Mouse (Mus musculus) brown adipose tissue, adult 24 weeks (tissue): ENCODE results near the gene Gm45015. TPM values are rescaled to one million over a fixed set of nuclear protein-coding genes. Genes with fewer than 3 reads are reported as not detected.

ENCODE experiments used
- H3K27ac ChIP-seq: fragments of 200-500 bp; replicated peaks from 2 replicates; pipeline ENCODE4 v1.5.1; 2012; ENCODE audit warnings: low read depth, mild to moderate bottlenecking, low read length
- H3K4me1 ChIP-seq: fragments of 200-500 bp; 2 replicates; pipeline ENCODE4 v1.6.1; 2012; ENCODE audit warnings: low read length, mixed read lengths; ENCODE audit not compliant: control insufficient read depth, insufficient read depth, insufficient read length
- H3K4me3 ChIP-seq: fragments of 200-500 bp; 2 replicates; pipeline ENCODE4 v1.5.1; 2012; ENCODE audit warnings: low read depth, mild to moderate bottlenecking, low read length, moderate library complexity; ENCODE audit not compliant: insufficient read depth
- polyA plus RNA-seq: library from polyadenylated mRNA; stranded (reverse); fragments of >200 nt; gene quantifications from 2 replicates; pipeline ENCODE4 v1.2.4, GENCODE M21; 2012; ENCODE audit not compliant: missing spikeins, insufficient read depth, insufficient read length

The Gm45015 gene
- not detected in 2 replicates for polyA plus RNA-seq

DNA sequence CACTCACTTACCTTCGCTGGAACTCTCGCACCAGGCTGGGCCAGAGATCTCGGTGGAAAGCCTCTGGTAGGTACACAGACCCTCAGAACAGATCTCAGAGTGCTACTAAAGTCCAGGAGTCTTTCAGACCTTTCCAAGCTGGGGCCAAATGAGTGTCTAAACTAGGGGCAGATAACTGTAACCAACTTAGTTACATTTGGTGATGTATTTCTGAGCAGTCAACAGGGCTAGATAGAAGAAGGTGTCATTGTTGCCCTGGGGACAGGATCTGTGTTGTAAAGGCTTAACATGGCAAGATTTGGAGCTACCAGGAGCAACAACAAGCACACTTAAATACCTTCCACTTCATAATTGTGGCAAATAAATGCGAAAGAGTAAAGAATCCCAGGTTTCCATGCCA, at the start of gene Gm45015:
TSS of gene Gm45015 (minus strand) at position 101 of the 400 bp plus-strand sequence.
- Histone ChIP-seq H3K4me1 (no peaks in the 10 kb centered on the region), H3K4me3 (no peak within 1 kb of the TSS), H3K27ac (no peak within 1 kb of the TSS)

DNA sequence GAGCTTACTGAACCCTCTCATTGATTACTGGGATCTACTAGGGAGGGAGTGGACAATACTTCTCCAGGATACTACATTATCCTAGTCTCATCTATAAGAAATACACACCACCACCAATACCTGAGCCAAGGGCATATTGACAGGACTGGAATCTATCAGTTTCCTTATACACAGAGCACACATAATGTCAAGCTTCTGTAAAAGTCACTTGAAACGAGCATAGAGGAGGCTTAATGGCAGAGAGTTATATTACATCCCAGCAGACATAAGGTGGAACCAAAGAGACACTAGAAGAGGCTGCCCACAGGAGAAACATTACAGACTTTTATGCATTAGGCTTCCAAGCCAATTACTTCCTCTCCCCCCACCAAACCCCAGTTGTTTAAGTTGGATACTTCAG, 48.3 kb upstream of the Gm45015 start:
- Histone ChIP-seq H3K4me1 (no peaks in the 10 kb centered on the region), H3K4me3 (no peak overlapping the region), H3K27ac (no peak overlapping the region)

DNA sequence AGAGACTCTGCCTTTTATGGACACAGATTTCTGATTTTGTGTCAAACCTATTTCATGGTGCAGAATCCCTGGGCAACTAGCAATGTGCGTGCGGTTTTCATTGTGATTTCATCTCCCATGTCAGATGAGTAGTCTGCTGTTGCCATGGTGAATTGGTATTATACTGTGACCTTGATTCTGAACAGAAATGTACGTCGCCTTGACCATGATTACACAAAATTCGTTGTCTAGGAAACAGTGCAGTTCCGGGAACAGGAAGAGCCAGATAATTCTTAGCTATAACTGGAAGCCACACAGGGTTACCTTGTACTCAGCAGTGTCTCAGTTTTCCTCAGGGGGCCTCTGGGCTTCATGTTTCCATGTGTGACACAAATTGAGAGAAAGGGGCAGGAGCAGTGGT, 47.8 kb upstream of the Gm45015 start:
- H3K27ac ChIP-seq: no peak overlapping the region
- H3K4me3 ChIP-seq: no peak overlapping the region
- H3K4me1 ChIP-seq: no peaks in the 10 kb centered on the region

DNA sequence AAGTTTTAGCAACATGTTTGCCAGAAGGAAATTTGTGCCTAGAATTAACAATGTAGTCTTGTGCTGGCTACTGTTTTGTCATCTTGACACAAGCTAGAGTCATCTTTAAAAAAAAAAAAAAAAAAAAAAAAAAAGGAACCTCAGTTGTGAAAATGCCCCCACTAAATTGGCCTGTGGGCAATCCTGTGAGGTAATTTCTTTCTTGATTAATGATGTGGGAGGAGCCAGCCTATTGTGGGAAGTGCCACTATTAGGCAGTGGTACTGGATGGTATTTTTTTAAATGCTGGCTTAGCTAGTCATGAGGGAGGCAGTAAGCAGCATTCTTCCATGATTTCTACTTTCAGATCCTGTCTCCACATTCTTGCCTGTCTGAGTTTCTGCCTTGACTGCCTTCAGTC, 26.7 kb upstream of the Gm45015 start:
- no peak overlapping the region for H3K4me3 ChIP-seq
- no peaks in the 10 kb centered on the region for H3K4me1 ChIP-seq
- H3K27ac ChIP-seq: no peak overlapping the region

- Histone ChIP-seq H3K4me1 (no peaks in the 10 kb centered on the region), H3K4me3 (no peak overlapping the region), H3K27ac (no peak overlapping the region)
These were observed 20.1 kb upstream of the Gm45015 start for GRCm38 (mm10) chrX:73356719-73357118.

- H3K4me1 ChIP-seq: no peaks in the 10 kb centered on the region
- H3K27ac ChIP-seq: no peak overlapping the region
- H3K4me3 ChIP-seq: no peak overlapping the region
These were observed 19.5 kb upstream of the Gm45015 start for GRCm38 (mm10) chrX:73356163-73356562.

- H3K4me3 ChIP-seq: no peak overlapping the region
- H3K27ac ChIP-seq: no peak overlapping the region
- no peaks in the 10 kb centered on the region for H3K4me1 ChIP-seq
These were observed 7.7 kb upstream of the Gm45015 start for GRCm38 (mm10) chrX:73344346-73344745.

GRCm38 (mm10) chrX:73343802-73344201, 7.2 kb upstream of the Gm45015 start:
- H3K27ac ChIP-seq: no peak overlapping the region
- H3K4me3 ChIP-seq: no peak overlapping the region

DNA sequence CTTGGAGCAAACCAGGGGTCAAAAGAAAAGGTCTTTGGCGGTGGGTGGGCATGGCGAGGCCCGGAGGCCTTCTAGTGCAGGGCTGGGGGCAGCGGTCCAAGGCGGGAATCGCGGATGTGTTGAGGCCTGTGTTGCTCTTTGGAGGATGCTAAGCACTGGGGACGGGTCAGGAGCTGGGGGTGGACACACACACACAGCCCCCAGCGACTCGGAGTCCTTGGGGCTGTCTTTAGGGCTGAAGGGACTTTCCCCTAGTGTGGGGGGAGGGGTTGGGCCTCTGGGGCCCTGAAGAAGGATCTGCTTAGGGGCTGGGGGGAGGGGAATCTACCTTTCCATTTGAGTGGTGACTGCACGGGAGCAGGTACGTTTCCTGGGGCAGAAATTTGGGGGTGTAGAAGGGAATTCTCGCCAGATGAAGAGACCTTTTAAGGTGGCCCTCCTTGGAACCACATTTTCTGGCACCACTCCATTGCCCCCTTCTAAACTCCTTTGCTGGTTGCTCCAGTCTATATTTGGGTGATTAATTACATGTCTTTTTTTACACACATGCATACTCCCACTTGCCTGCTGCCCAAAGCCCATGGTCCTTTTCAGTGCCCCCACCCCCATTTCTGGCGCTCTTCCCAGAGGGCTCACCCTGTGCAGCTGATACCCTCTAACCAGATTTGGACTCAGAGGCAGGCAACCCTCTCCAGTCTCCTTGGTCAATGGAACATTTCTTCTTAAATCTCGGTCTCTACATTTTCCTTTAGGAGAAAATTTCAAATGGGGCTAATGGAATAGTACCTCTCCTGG, 6.5 kb upstream of the Gm45015 start:
- no peak overlapping the region for H3K27ac ChIP-seq
- H3K4me1 ChIP-seq: no peaks in the 10 kb centered on the region
- H3K4me3 ChIP-seq: peak overlapping the region; percentile 78

More at GRCm38 (mm10) chrX:73343802-73344201, 7.2 kb upstream of the Gm45015 start:
- H3K4me1 ChIP-seq: no peaks in the 10 kb centered on the region

DNA sequence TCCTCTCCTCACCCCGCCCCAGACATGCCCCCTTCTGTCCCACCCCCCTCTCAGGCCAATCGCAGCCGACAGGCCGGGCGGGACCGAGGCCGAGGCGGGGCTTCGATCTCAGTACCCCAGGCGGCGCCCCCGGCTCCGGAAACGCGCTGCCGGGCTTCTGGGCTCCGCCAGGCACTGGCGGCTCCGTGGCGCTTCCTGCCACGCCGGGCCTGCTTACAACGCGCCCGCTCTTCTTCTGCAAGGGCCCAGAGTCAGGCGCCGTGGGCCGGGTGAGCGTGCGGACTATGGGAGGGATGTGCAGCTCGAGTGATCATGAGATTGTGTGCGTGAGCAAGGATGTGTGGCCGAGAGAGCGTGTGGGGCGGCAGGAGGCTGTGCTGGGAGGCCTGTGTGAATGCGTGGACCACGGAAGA, 5.8 kb upstream of the Gm45015 start, which contains the start of gene Zfp275:
TSS of gene Zfp275 (plus strand) at position 139 of the 413 bp plus-strand sequence.
- 0 out of 2 replicates have a peak within 1 kb of the TSS, but pooled peaks have one; percentile 16 for H3K27ac ChIP-seq
- H3K4me1 ChIP-seq: no peaks in the 10 kb centered on the region
- H3K4me3 ChIP-seq: peak within 1 kb of the TSS; percentile 78

- H3K4me3 ChIP-seq: peak overlapping the region; percentile 22
- no peak overlapping the region for H3K27ac ChIP-seq
- no peaks in the 10 kb centered on the region for H3K4me1 ChIP-seq
These were observed 5.4 kb upstream of the Gm45015 start for GRCm38 (mm10) chrX:73342068-73342467.

GRCm38 (mm10) chrX:73341473-73341872, 4.8 kb upstream of the Gm45015 start:
- Histone ChIP-seq H3K4me3 (no peak overlapping the region), H3K4me1 (no peaks in the 10 kb centered on the region), H3K27ac (no peak overlapping the region)

DNA sequence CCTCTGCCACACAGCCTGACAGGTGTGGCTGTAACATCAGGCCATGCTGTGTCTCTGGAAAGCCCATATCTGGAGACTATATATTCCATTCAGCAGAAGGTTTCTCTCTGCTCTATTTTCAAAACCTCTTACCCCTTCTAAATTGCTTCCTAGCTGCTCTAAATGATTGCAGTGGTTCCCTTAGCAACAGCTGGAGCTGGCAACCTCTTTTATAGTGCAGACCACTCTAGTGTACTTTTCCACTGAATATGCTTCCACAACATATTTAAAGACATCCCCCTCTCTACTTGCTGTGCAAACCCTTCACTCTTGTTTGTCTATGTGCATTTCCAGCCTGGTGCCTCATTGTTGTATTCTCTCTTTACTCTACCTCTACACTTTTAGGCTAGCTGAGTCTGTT, 3.1 kb downstream of the Gm45015 start:
- H3K4me3 ChIP-seq: no peak overlapping the region
- H3K27ac ChIP-seq: no peak overlapping the region
- H3K4me1 ChIP-seq: no peaks in the 10 kb centered on the region

- Histone ChIP-seq H3K27ac (no peak overlapping the region), H3K4me1 (no peaks in the 10 kb centered on the region), H3K4me3 (no peak overlapping the region)
These were observed 9.4 kb downstream of the Gm45015 start for GRCm38 (mm10) chrX:73327215-73327614.

- H3K27ac ChIP-seq: no peak overlapping the region
- H3K4me3 ChIP-seq: no peak overlapping the region
- no peaks in the 10 kb centered on the region for H3K4me1 ChIP-seq
These were observed 15.6 kb downstream of the Gm45015 start for GRCm38 (mm10) chrX:73321029-73321428.

DNA sequence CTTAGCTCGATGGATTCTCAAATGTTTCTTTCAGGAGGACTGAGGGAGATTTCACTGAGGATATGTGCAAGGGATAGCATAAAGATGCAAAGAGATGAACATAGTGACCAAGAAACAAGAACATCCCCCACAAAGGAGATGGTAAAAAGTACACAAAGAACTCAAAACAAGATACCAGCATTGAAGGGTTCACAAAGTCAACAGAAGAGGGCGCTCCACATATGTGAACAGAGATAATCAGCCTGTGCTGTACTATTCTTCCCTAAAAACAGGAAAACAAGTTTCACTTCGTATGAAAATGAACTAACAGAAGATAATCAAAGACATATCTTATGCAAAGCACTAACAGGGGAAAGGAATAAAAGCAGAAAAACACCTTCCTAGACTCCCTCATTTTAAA, 24.1 kb downstream of the Gm45015 start:
- Histone ChIP-seq H3K4me1 (no peaks in the 10 kb centered on the region), H3K4me3 (no peak overlapping the region), H3K27ac (no peak overlapping the region)
